Mouse (Mus musculus) liver, adult 2 months (tissue): ENCODE measurements at regions not wholly inside any gene's neighbourhood (a gene's known extent, or its start where the extent isn't known, plus 50 kb on each side); places are given as distances from the start of the nearest gene placed in this dataset.

Experiments used
- DNase-seq: peaks from one replicate; pipeline ENCODE4 v3.0.0-alpha.2; 2011; ENCODE audit warnings: low read depth, low spot score; ENCODE audit errors: extremely low read depth
- H3K27ac ChIP-seq: fragments of 200-500 bp; replicated peaks from 2 replicates; pipeline ENCODE4 v1.5.1; 2012; ENCODE audit warnings: low read depth, mild to moderate bottlenecking, control low read depth, inconsistent platforms, low read length; ENCODE audit not compliant: insufficient read depth
- H3K27me3 ChIP-seq: fragments of 200-500 bp; 2 replicates; pipeline ENCODE4 v1.6.1; 2012; ENCODE audit warnings: mild to moderate bottlenecking, moderate library complexity, low read length, inconsistent platforms; ENCODE audit not compliant: control insufficient read depth, insufficient read depth
- H3K36me3 ChIP-seq: fragments of 200-500 bp; 2 replicates; pipeline ENCODE4 v1.6.1; 2012; ENCODE audit warnings: low read length, inconsistent platforms; ENCODE audit not compliant: control insufficient read depth, insufficient read depth
- H3K4me1 ChIP-seq: fragments of 200-500 bp; 2 replicates; pipeline ENCODE4 v1.6.1; 2011; ENCODE audit warnings: low read length; ENCODE audit not compliant: control insufficient read depth, insufficient read depth
- H3K4me3 ChIP-seq: fragments of 200-500 bp; 2 replicates; pipeline ENCODE4 v1.5.1; 2011; ENCODE audit warnings: low read depth, mild to moderate bottlenecking, control low read depth, low read length, moderate library complexity; ENCODE audit not compliant: insufficient read depth
- H3K79me2 ChIP-seq: fragments of 200-500 bp; 2 replicates; pipeline ENCODE4 v1.6.1; 2012; ENCODE audit warnings: inconsistent platforms, mild to moderate bottlenecking, low read length, moderate library complexity; ENCODE audit not compliant: control insufficient read depth, insufficient read depth
- H3K9ac ChIP-seq: fragments of 200-500 bp; 2 replicates; pipeline ENCODE4 v1.6.1; 2012; ENCODE audit warnings: low read depth, mild to moderate bottlenecking, control low read depth, inconsistent platforms, low read length
- CTCF ChIP-seq: fragments of 200-500 bp; IDR thresholded peaks from 2 replicates; pipeline ENCODE4 v1.5.1; 2011; ENCODE audit warnings: low read depth, low read length, control low read depth
- POLR2A ChIP-seq: fragments of 200-500 bp; IDR thresholded peaks from 2 replicates; pipeline ENCODE4 v1.6.1; 2011; ENCODE audit warnings: low read length, control low read depth; ENCODE audit not compliant: insufficient read depth; ENCODE audit errors: extremely low read depth
- WGBS: fragments of 180-500 bp; shearing (Covaris S2); methylation state at CpG from one replicate; pipeline ENCODE4 v1.1.7; 2018; 5-methylcytosine and 5-hydroxymethylcytosine counted together

DNA sequence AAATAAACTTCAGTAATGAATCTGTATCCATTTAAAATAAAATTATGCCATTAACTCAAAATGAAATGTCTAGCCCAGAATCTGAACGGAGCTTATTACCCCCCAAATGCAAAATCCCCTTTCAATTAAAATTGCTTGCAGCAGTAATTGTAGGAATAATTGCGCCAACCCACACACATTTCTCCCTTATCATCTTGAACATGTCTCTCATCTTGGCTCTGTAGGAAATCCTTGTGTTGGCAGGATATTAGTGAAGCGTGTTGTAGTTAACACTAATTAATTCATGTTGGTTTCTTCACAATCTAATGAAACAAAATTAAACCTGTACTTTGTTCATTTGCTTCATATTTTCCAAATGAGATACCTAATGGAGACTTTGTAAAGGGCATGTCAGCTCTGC, 741.8 kb downstream of the Sorcs3 start:
- Histone ChIP-seq H3K4me1 (no peaks in the 10 kb centered on the region), H3K27me3 (no peaks in the 10 kb centered on the region), H3K9ac (no peak overlapping the region), H3K4me3 (no peak overlapping the region), H3K79me2 (no peaks in the 10 kb centered on the region), H3K27ac (no peak overlapping the region), H3K36me3 (no peaks in the 10 kb centered on the region)
- DNase-seq: no peak
- no peak for TF ChIP-seq CTCF
- no peak for TF ChIP-seq POLR2A
- 88% methylated on average over 3 of the region's 3 CpGs for WGBS
